Mouse (Mus musculus): ENCODE measurements at regions not wholly inside any gene's neighbourhood (a gene's known extent, or its start where the extent isn't known, plus 50 kb on each side); places are given as distances from the start of the nearest gene placed in this dataset.

GRCm38 (mm10) chr12:24777761-24778160, 52.9 kb upstream of the Mboat2 start (continued):
- no peak for TF ChIP-seq NELFE (IDR thresholded peaks at IDR 0.05; ENCODE audit: low read depth, low read length)

- Histone ChIP-seq H3K4me2 (ENCODE audit: insufficient read depth, low read depth, poor library complexity, severe bottlenecking) (no peak overlapping the region), H3K4me1 (ENCODE audit: control insufficient read depth in 1 of 2, insufficient read depth in 2 of 2) (peaks cover 0 to 11% of the 10 kb centered on the region in 2 experiments; a peak in 2 of 4 replicates), H3K9me3 (replicated peaks; ENCODE audit: low read length) (no peaks in the 10 kb centered on the region), H3K4me3 (replicated peaks in 1 of 3; ENCODE audit: low read depth in 2 of 3, low read length in 2 of 3, poor library complexity in 1 of 3) (no peak overlapping the region), H3K9ac (ENCODE audit: insufficient read depth, low read depth) (no peak overlapping the region), H3K79me2 (replicated peaks; ENCODE audit: control insufficient read depth, extremely low read depth, insufficient read depth, poor library complexity, severe bottlenecking) (no peaks in the 10 kb centered on the region), H3K36me3 (replicated peaks in 1 of 2; ENCODE audit: control insufficient read depth in 1 of 2, insufficient read depth in 1 of 2, low read length in 1 of 2) (no peaks in the 10 kb centered on the region), H3K27me3 (replicated peaks) (no peaks in the 10 kb centered on the region), H3K27ac (ENCODE audit: insufficient read depth, low read depth) (no peak overlapping the region)
- dilution Hi-C loops (cut with MboI; ENCODE audit: extremely low pct_ligation_motif_present, extremely low pct_unique_long_range_greater_than_20kb, low sequenced_read_pairs), result no loop called here
- DNase-seq (ENCODE audit: extremely low read depth), result no peak
- in situ Hi-C loops (cut with MboI; ENCODE audit: low pct_ligation_motif_present, low pct_unique_long_range_greater_than_20kb, low sequenced_read_pairs), result no loop called here
- no peak for TF ChIP-seq POLR2AphosphoS2 (IDR thresholded peaks at IDR 0.05; ENCODE audit: low read depth, low read length)
- no peak for TF ChIP-seq TBP (conservative IDR thresholded peaks at IDR 0.05; ENCODE audit: low read depth, low read length)
- no peak for TF ChIP-seq PAX5 (IDR thresholded peaks at IDR 0.05; ENCODE audit: low read length)
- TF ChIP-seq JUND (conservative IDR thresholded peaks at IDR 0.05; ENCODE audit: low read depth, low read length), result no peak
- TF ChIP-seq ETS1 (conservative IDR thresholded peaks at IDR 0.05; ENCODE audit: low read depth, low read length), result no peak
- no peak for TF ChIP-seq UBTF (IDR thresholded peaks at IDR 0.05; ENCODE audit: low read depth, low read length)
- no peak for TF ChIP-seq USF2 (conservative IDR thresholded peaks at IDR 0.05; ENCODE audit: low read depth, low read length)
- TF ChIP-seq JUN (IDR thresholded peaks at IDR 0.05; ENCODE audit: insufficient read depth, low read depth, low read length), result no peak
- TF ChIP-seq EP300 (IDR thresholded peaks at IDR 0.05; ENCODE audit: low read length), result no peak
- TF ChIP-seq CTCF (conservative IDR thresholded peaks at IDR 0.05 in 1 of 2, IDR thresholded peaks at IDR 0.05 in 1 of 2; ENCODE audit: low read depth in 2 of 2, low read length in 2 of 2), result no peak
- TF ChIP-seq SMC3 (IDR thresholded peaks at IDR 0.05; ENCODE audit: low read depth, low read length), result no peak
- no peak for TF ChIP-seq MAZ (IDR thresholded peaks at IDR 0.05; ENCODE audit: low read depth, low read length)
- TF ChIP-seq KAT2A (IDR thresholded peaks at IDR 0.05; ENCODE audit: insufficient replicate concordance, low read length), result no peak
- no peak for TF ChIP-seq MEF2A (IDR thresholded peaks at IDR 0.05; ENCODE audit: borderline replicate concordance, low read depth, low read length)
- TF ChIP-seq HCFC1 (IDR thresholded peaks at IDR 0.05; ENCODE audit: low read depth, low read length), result no peak
- TF ChIP-seq BHLHE40 (IDR thresholded peaks at IDR 0.05; ENCODE audit: low read depth, low read length), result no peak
- TF ChIP-seq NRF1 (IDR thresholded peaks at IDR 0.05; ENCODE audit: low read depth, low read length), result no peak
- no peak for TF ChIP-seq E2F4 (IDR thresholded peaks at IDR 0.05; ENCODE audit: insufficient replicate concordance, low read depth, low read length)
- no peak for TF ChIP-seq MYC (IDR thresholded peaks at IDR 0.05; ENCODE audit: low read depth, low read length)
These were observed 51.8 kb upstream of the Mboat2 start for GRCm38 (mm10) chr12:24778876-24779275.

- Histone ChIP-seq H3K4me3 (replicated peaks in 1 of 3; ENCODE audit: low read depth in 2 of 3, low read length in 2 of 3, poor library complexity in 1 of 3) (no peak overlapping the region), H3K9me3 (replicated peaks; ENCODE audit: low read length) (no peaks in the 10 kb centered on the region), H3K36me3 (replicated peaks in 1 of 2; ENCODE audit: control insufficient read depth in 1 of 2, insufficient read depth in 1 of 2, low read length in 1 of 2) (no peaks in the 10 kb centered on the region), H3K9ac (ENCODE audit: insufficient read depth, low read depth) (no peak overlapping the region), H3K4me1 (ENCODE audit: control insufficient read depth in 1 of 2, insufficient read depth in 2 of 2) (peaks cover 0 to 12% of the 10 kb centered on the region in 2 experiments; a peak in 2 of 4 replicates), H3K27ac (ENCODE audit: insufficient read depth, low read depth) (no peak overlapping the region), H3K27me3 (replicated peaks) (no peaks in the 10 kb centered on the region), H3K4me2 (ENCODE audit: insufficient read depth, low read depth, poor library complexity, severe bottlenecking) (no peak overlapping the region), H3K79me2 (replicated peaks; ENCODE audit: control insufficient read depth, extremely low read depth, insufficient read depth, poor library complexity, severe bottlenecking) (no peaks in the 10 kb centered on the region)
- TF ChIP-seq SIN3A (IDR thresholded peaks at IDR 0.05; ENCODE audit: low read length) (no peak), JUN (IDR thresholded peaks at IDR 0.05; ENCODE audit: insufficient read depth, low read depth, low read length) (no peak), SMC3 (IDR thresholded peaks at IDR 0.05; ENCODE audit: low read depth, low read length) (no peak), MYC (IDR thresholded peaks at IDR 0.05; ENCODE audit: low read depth, low read length) (no peak), KAT2A (IDR thresholded peaks at IDR 0.05; ENCODE audit: insufficient replicate concordance, low read length) (no peak), CHD1 (IDR thresholded peaks at IDR 0.05; ENCODE audit: low read depth, low read length) (no peak), MAZ (IDR thresholded peaks at IDR 0.05; ENCODE audit: low read depth, low read length) (no peak), TBP (conservative IDR thresholded peaks at IDR 0.05; ENCODE audit: low read depth, low read length) (no peak), MXI1 (IDR thresholded peaks at IDR 0.05; ENCODE audit: low read depth, low read length) (no peak), IRF4 (IDR thresholded peaks at IDR 0.05; ENCODE audit: low read depth, low read length) (no peak), PAX5 (IDR thresholded peaks at IDR 0.05; ENCODE audit: low read length) (no peak), POLR2A (IDR thresholded peaks at IDR 0.05; ENCODE audit: low read depth, low read length) (no peak), USF2 (conservative IDR thresholded peaks at IDR 0.05; ENCODE audit: low read depth, low read length) (no peak), NRF1 (IDR thresholded peaks at IDR 0.05; ENCODE audit: low read depth, low read length) (no peak), GABPA (IDR thresholded peaks at IDR 0.05; ENCODE audit: insufficient replicate concordance, low read depth, low read length) (no peak), JUND (conservative IDR thresholded peaks at IDR 0.05; ENCODE audit: low read depth, low read length) (no peak), E2F4 (IDR thresholded peaks at IDR 0.05; ENCODE audit: insufficient replicate concordance, low read depth, low read length) (no peak), ZNF384 (IDR thresholded peaks at IDR 0.05; ENCODE audit: low read depth, low read length) (no peak)
- no peak for DNase-seq (ENCODE audit: extremely low read depth)
- dilution Hi-C loops (cut with MboI; ENCODE audit: extremely low pct_ligation_motif_present, extremely low pct_unique_long_range_greater_than_20kb, low sequenced_read_pairs) (no loop called here), in situ Hi-C loops (cut with MboI; ENCODE audit: low pct_ligation_motif_present, low pct_unique_long_range_greater_than_20kb, low sequenced_read_pairs) (no loop called here)
These were observed 50.1 kb upstream of the Mboat2 start for GRCm38 (mm10) chr12:24780574-24780973.

Measured in CH12.LX (cell line).